Mouse (Mus musculus) lung, postnatal 0 days (tissue): Measurements from ENCODE around the gene D16Ertd472e. TPM values are rescaled to one million over a fixed set of nuclear protein-coding genes. Genes with fewer than 3 reads are reported as not detected.

ENCODE experiments used
- ATAC-seq: fragments of 200-750 bp; cut with Nextera tagmentation; 2 replicates; pipeline ENCODE4 v1.8.0; 2017; ENCODE audit warnings: moderate library complexity
- DNase-seq: peaks from one replicate; pipeline ENCODE4 v3.0.0-alpha.2; 2016; ENCODE audit warnings: low spot score
- H3K27ac ChIP-seq: fragments of 300-500 bp; sonication (generic); 2 replicates; pipeline ENCODE4 v1.5.1; 2014; ENCODE audit warnings: antibody characterized with exemption, mild to moderate bottlenecking, low read length, mixed read lengths
- H3K27me3 ChIP-seq: fragments of 300-500 bp; sonication (generic); replicated peaks from 2 replicates; pipeline ENCODE4 v1.6.1; 2014; ENCODE audit warnings: low read length, mixed read lengths; ENCODE audit not compliant: insufficient read depth
- H3K36me3 ChIP-seq: fragments of 300-500 bp; sonication (generic); 2 replicates; pipeline ENCODE4 v1.6.1; 2014; ENCODE audit warnings: low read length, mixed read lengths; ENCODE audit not compliant: insufficient read depth
- H3K4me1 ChIP-seq: fragments of 300-500 bp; sonication (generic); 2 replicates; pipeline ENCODE4 v1.6.1; 2014; ENCODE audit warnings: antibody characterized with exemption, low read depth, low read length, mixed read lengths; ENCODE audit not compliant: insufficient read depth
- H3K4me2 ChIP-seq: fragments of 300-500 bp; sonication (generic); replicated peaks from 2 replicates; pipeline ENCODE4 v1.6.1; 2014; ENCODE audit warnings: low read depth, mild to moderate bottlenecking, low read length, moderate library complexity, mixed read lengths
- H3K4me3 ChIP-seq: fragments of 300-500 bp; sonication (generic); 2 replicates; pipeline ENCODE4 v1.5.1; 2014; ENCODE audit warnings: low read depth, low read length
- H3K9ac ChIP-seq: fragments of 300-500 bp; sonication (generic); replicated peaks from 2 replicates; pipeline ENCODE4 v1.6.1; 2014; ENCODE audit warnings: low read depth, mild to moderate bottlenecking
- H3K9me3 ChIP-seq: fragments of 300-500 bp; sonication (generic); 2 replicates; pipeline ENCODE4 v1.6.1; 2016; ENCODE audit warnings: low read length, mixed read lengths
- CTCF ChIP-seq: IDR thresholded peaks from 2 replicates; pipeline ENCODE4 v1.5.1; 2016; ENCODE audit warnings: antibody characterized with exemption, mild to moderate bottlenecking
- EP300 ChIP-seq: IDR thresholded peaks from 2 replicates; pipeline ENCODE4 v1.6.1; 2016; ENCODE audit warnings: antibody characterized with exemption, mild to moderate bottlenecking, control low read depth
- WGBS: fragments of 180-500 bp; shearing (Covaris S2); extraction: QIAGEN DNeasy Blood & Tissue Kit; methylation state at CpG from one replicate; pipeline ENCODE4 v1.1.7; 2014; 5-methylcytosine and 5-hydroxymethylcytosine counted together
- polyA plus RNA-seq: library from polyadenylated mRNA; unstranded; fragments of >200 nt; fragmentation: Nextera tagmentation; extraction: Ambion mirVana; gene quantifications from 2 replicates; pipeline ENCODE4 v1.2.1, GENCODE M21; 2015

D16Ertd472e gene
- polyA plus RNA-seq, 1 experiment from 2014 or later = 12.3 TPM

DNA sequence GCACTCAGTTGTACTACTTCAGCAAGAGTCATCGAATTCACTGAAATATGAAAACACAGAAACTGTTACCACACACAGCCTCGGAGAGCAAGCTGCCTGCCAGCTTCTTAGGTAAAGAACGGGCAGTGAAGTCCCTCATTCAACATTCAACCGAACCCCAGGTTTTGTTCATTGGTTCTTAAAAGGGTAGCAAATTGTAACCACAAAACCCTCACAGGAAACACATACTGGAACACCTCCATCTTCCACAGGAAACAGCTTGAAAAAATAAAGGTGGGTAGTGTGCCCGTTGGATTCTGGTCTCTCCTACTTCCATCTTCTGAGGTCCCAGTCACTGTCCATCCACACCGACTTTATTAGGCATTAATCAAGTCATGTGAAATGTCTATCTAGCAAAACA is 30.0 kb downstream of the D16Ertd472e start:
- no peak for DNase-seq
- Histone ChIP-seq H3K4me3 (no peak overlapping the region), H3K4me2 (no peak overlapping the region), H3K9ac (no peak overlapping the region), H3K4me1 (no peaks in the 10 kb centered on the region), H3K9me3 (no peaks in the 10 kb centered on the region), H3K27ac (no peak overlapping the region), H3K27me3 (no peaks in the 10 kb centered on the region), H3K36me3 (peaks cover 9% of the 10 kb centered on the region; the same call in 1 of the 2 replicates)
- TF ChIP-seq EP300 (no peak), CTCF (no peak)
- ATAC-seq = no peak
- WGBS = 80% methylated on average over 6 of the region's 6 CpGs

DNA sequence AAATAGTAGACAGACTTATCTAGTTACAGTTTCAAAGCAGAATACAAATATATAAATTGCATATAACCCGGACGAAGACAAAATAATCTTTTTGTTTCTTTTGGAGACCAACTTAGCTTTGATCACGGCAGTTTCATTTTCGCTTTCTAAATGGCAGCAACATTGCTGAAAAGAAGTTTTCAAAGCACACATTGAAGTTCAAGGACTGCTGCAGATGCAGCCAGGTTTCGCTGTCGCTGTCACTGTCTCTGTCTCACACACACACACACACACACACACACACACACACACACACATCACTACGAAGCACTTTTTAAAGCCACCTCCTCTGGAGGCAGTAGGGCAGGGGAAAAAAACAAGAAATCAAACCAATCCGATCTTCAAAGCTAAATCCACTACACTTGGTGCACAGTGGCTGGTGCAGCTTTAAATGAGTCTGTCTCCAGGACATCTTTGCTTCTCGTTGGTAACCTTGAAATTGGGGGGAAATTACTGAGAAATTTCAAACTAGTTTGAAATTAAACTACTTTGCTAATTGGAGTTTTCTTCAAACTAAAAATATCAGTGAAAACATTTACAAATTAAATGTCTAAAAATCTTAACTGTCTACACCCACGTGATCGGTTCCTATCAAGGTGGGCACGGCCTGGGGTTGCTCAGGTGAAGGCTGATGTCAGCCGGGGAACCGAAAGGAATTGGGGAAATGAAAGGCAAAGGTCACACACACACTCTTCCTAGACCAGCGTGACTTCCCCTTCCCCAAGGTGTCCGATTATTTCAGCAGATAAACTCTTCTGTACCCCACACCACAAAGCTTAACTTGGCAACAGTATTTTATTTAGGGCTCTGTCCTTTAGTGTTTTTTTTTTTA is 35.9 kb downstream of the D16Ertd472e start:
- Histone ChIP-seq H3K9me3 (no peaks in the 10 kb centered on the region), H3K27me3 (no peaks in the 10 kb centered on the region), H3K4me2 (no peak overlapping the region; the same call in 1 of the 2 replicates), H3K36me3 (peaks cover 9% of the 10 kb centered on the region; the same call in 1 of the 2 replicates), H3K4me1 (no peaks in the 10 kb centered on the region), H3K4me3 (no peak overlapping the region), H3K9ac (no peak overlapping the region), H3K27ac (no peak overlapping the region; the same call in 1 of the 2 replicates)
- 73% methylated on average over 16 of the region's 16 CpGs for WGBS
- TF ChIP-seq CTCF = no peak
- no peak for TF ChIP-seq EP300
- DNase-seq = peak; percentile 23
- ATAC-seq = no peak

DNA sequence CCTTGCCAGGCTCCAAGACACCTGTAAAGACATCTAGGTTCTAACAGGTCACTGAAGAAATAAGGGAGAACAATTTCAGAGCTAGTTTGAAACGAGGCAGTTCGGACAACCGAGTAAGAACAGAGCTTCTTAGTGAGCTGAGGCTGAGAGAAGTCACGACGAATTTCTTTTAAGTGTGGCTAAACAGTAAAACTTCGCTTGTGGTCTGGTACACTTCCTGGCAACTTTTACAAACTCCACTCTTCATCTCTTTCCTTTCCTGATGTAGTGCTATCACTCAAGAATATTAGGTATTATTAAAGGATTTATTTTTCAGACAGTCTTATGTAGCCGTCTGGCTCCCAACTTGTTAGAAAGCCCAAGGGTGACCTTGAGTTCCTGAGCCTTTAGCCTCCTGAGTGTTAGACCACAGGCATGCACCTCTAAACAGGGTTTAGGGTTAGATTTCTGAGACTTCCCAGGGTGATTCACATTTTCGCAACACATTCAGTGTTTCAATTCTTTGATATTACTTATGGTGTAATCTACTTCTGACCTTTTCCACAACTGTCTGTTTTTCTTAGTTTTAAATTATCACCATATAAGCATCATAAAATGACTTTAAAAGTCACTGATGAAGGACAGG is 38.6 kb downstream of the D16Ertd472e start:
- DNase-seq = no peak
- WGBS = 76% methylated on average over 8 of the region's 8 CpGs

DNA sequence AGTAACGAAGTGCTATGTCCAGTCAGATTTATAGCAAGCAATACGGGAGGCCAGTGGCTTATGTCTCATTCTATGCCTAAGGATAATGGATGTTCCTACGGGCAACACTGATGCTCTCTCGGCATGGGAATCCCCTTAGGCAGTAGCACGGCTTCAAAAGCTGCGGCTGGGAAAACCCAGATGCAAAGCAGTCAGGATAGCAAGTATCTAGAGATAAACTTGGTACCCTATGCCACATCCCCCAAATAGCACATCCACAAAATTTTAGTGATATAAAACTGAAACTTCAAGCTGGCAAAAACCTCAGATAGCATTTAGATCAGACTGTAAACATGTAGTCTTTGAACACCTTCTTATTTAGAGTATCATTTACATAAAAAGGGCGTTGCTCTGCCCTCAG is 39.2 kb downstream of the D16Ertd472e start:
- TF ChIP-seq CTCF (no peak), EP300 (no peak)
- H3K9me3 ChIP-seq = no peaks in the 10 kb centered on the region
- ATAC-seq = no peak

More for the DNA sequence above, 38.6 kb downstream of the D16Ertd472e start:
- Histone ChIP-seq H3K9ac (no peak overlapping the region), H3K27me3 (no peaks in the 10 kb centered on the region), H3K36me3 (no peaks in the 10 kb centered on the region), H3K4me1 (no peaks in the 10 kb centered on the region), H3K9me3 (no peaks in the 10 kb centered on the region), H3K27ac (no peak overlapping the region), H3K4me3 (no peak overlapping the region), H3K4me2 (no peak overlapping the region)
- TF ChIP-seq CTCF (no peak), EP300 (no peak)
- no peak for ATAC-seq

DNA sequence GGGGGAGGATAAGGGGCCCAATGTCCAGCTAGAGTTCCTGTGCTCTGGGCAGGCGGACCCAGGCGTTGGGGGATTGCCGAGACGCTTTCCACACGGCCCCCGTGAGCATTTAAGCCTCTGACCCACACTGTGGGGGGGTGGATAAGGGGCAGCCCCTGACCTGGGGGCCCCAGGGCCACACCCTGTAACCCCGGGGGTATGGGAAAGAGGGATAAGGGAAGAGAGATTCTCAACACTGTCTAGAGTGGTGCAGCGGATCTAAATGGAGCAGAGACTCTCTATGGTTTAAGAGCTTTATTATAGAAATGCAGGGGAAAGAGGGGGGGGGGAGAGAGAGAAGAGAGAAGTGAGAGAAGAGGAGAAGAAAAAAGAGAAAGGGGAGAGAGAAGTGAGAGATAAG is 42.0 kb downstream of the D16Ertd472e start:
- Histone ChIP-seq H3K4me2 (no peak overlapping the region), H3K36me3 (no peaks in the 10 kb centered on the region), H3K4me1 (no peaks in the 10 kb centered on the region), H3K9ac (no peak overlapping the region), H3K9me3 (no peaks in the 10 kb centered on the region), H3K27me3 (no peaks in the 10 kb centered on the region), H3K27ac (no peak overlapping the region), H3K4me3 (no peak overlapping the region)
- WGBS = 62% methylated on average over 8 of the region's 8 CpGs
- DNase-seq (no peak), ATAC-seq (no peak)
- no peak for TF ChIP-seq EP300
- no peak for TF ChIP-seq CTCF

More for the DNA sequence above, 39.2 kb downstream of the D16Ertd472e start:
- Histone ChIP-seq H3K27me3 (no peaks in the 10 kb centered on the region), H3K4me1 (no peaks in the 10 kb centered on the region), H3K27ac (no peak overlapping the region), H3K4me2 (no peak overlapping the region), H3K9ac (no peak overlapping the region), H3K4me3 (no peak overlapping the region), H3K36me3 (no peaks in the 10 kb centered on the region)
- no peak for DNase-seq
- 86% methylated on average over 7 of the region's 7 CpGs for WGBS

DNA sequence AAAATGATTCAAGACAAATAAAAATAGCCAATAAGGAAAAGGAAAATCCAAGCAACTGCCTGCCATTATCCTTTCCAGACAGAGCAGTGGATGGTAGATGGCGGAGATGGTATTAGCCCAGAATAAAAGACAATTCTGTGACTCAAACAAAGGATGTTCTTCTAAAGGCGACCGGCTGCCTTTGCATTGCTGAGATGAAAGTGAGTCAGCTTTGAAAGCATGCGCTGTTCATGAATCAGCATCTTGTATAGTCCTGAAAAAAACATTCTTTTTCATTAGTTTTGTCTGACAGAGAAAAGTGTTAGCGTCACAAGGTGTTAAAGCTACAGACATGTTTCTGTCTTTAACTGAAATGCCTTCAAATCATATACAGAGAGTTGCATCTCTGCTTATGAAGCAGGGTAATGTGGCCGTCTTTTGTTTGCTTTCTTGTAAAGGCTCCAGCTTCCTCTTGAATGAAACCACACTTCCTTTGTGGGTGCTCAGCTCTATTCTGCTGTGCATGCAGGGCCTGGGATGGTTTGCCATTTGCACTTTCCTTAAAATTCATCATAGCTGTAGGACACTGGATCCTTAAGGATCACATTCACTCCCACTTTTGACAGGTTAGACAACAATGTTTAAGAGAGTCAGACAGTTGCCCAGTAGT is 44.4 kb downstream of the D16Ertd472e start:
- DNase-seq (no peak), ATAC-seq (no peak)
- Histone ChIP-seq H3K4me1 (no peaks in the 10 kb centered on the region), H3K9me3 (no peaks in the 10 kb centered on the region), H3K27me3 (no peaks in the 10 kb centered on the region), H3K27ac (no peak overlapping the region), H3K9ac (no peak overlapping the region), H3K4me2 (no peak overlapping the region), H3K4me3 (no peak overlapping the region), H3K36me3 (no peaks in the 10 kb centered on the region)
- no peak for TF ChIP-seq CTCF
- TF ChIP-seq EP300 = no peak
- 63% methylated on average over 6 of the region's 6 CpGs for WGBS
